Mouse (Mus musculus) lung, embryonic 14.5 days (tissue): ENCODE data around the gene Slc39a13. TPM values are rescaled to one million over a fixed set of nuclear protein-coding genes. Genes with fewer than 3 reads are reported as not detected.

Experiments
- ATAC-seq: fragments of 200-750 bp; cut with Nextera tagmentation; 2 replicates; pipeline ENCODE4 v1.8.0; 2017; ENCODE audit warnings: mild to moderate bottlenecking, moderate TSS enrichment, moderate library complexity; ENCODE audit not compliant: insufficient read depth
- DNase-seq: peaks from one replicate; pipeline ENCODE4 v3.0.0-alpha.2; 2015
- H3K27ac ChIP-seq: fragments of 300-500 bp; sonication (generic); 2 replicates; pipeline ENCODE4 v1.5.1; 2014; ENCODE audit warnings: low read depth, mild to moderate bottlenecking, moderate library complexity
- H3K27me3 ChIP-seq: fragments of 300-500 bp; sonication (generic); 2 replicates; pipeline ENCODE4 v1.6.1; 2014; ENCODE audit warnings: low read length, control low read depth; ENCODE audit not compliant: insufficient read depth
- H3K36me3 ChIP-seq: fragments of 300-500 bp; sonication (generic); 2 replicates; pipeline ENCODE4 v1.6.1; 2014; ENCODE audit warnings: control low read depth; ENCODE audit not compliant: insufficient read depth
- H3K4me1 ChIP-seq: fragments of 300-500 bp; sonication (generic); 2 replicates; pipeline ENCODE4 v1.6.1; 2014; ENCODE audit warnings: antibody characterized with exemption, control low read depth; ENCODE audit not compliant: insufficient read depth
- H3K4me2 ChIP-seq: fragments of 300-500 bp; sonication (generic); 2 replicates; pipeline ENCODE4 v1.6.1; 2014; ENCODE audit warnings: mild to moderate bottlenecking
- H3K4me3 ChIP-seq: fragments of 300-500 bp; sonication (generic); 2 replicates; pipeline ENCODE4 v1.5.1; 2014; ENCODE audit warnings: low read depth, low read length
- H3K9ac ChIP-seq: fragments of 300-500 bp; sonication (generic); 2 replicates; pipeline ENCODE4 v1.6.1; 2014
- H3K9me3 ChIP-seq: fragments of 300-500 bp; sonication (generic); 2 replicates; pipeline ENCODE4 v1.6.1; 2016; ENCODE audit warnings: low read depth, low read length, control low read depth
- CTCF ChIP-seq: IDR thresholded peaks from 2 replicates; pipeline ENCODE4 v1.5.1; 2016; ENCODE audit warnings: antibody characterized with exemption, low read depth
- WGBS: fragments of 180-500 bp; shearing (Covaris S2); extraction: QIAGEN DNeasy Blood & Tissue Kit; methylation state at CpG from one replicate; pipeline ENCODE4 v1.1.7; 2014; 5-methylcytosine and 5-hydroxymethylcytosine counted together
- polyA plus RNA-seq: library from polyadenylated mRNA; unstranded; fragments of >200 nt; fragmentation: Nextera tagmentation; extraction: Ambion mirVana; gene quantifications from 2 replicates; pipeline ENCODE4 v1.2.1, GENCODE M21; 2014

Gene Slc39a13
- polyA plus RNA-seq, 1 experiment from 2014 or later: 33.3 TPM

DNA sequence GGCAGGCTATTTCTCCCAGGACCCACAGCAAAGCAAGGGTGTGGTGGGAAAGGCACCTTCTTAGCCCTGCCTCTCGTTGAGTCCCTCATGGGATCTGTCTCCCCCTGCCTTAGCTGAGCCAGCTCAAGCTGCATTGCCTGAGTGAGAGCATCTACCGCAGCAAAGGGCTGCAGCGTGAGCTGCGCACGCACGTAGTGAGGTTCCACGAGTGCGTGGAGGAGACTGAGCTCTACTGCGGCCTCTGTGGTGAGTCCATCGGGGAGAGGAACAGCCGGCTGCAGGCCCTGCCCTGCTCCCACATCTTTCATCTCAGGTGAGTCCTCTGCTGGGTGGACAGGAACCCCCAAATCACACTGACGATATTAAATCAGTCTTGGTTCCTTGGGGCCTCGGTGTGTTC is 25.5 kb downstream of the Slc39a13 start:
- no peak overlapping the region for H3K9ac ChIP-seq
- ATAC-seq (no peak), DNase-seq (no peak)
- no peak overlapping the region for H3K4me3 ChIP-seq
- H3K27me3 ChIP-seq: no peaks in the 10 kb centered on the region
- H3K36me3 ChIP-seq: no peaks in the 10 kb centered on the region
- no peak for TF ChIP-seq CTCF
- H3K4me2 ChIP-seq: no peak overlapping the region
- no peaks in the 10 kb centered on the region for H3K4me1 ChIP-seq
- WGBS: 73% methylated on average over 13 of the region's 13 CpGs
- H3K9me3 ChIP-seq: no peaks in the 10 kb centered on the region
- no peak overlapping the region for H3K27ac ChIP-seq

DNA sequence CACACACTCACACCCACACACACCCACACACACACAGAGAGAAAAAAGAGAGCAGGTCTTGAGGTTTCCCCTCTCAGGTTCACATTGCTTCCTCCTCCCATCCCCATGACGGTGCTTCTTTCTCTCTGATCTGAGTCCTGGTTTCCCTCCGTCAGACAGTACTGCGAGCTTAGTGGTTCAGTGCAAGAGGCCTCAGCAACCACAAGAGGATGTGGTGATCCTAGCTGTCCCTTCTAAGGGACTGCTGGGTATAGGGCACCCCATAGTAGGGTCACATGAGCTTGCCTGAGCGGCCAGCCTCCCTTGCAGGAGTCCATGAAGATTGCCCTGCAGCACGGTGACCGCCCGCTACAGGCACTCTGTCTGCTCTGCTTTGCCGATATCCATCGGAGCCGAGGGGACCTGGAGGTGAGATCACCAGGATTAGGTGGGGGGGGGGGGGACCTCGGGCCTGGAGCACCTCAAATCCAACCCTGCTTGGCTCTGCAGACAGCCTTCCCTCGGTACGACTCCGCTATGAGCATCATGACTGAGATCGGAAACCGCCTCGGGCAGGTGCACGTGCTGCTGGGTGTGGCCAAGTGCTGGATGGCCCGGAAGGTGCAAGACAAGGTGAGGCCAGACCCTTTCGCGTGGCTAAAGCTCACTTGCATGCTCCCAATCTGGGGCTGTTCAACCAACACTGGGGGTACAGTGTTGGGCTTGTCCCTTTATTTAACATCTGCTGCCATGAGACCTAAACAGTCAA is 27.4 kb downstream of the Slc39a13 start:
- H3K27me3 ChIP-seq: no peaks in the 10 kb centered on the region
- ATAC-seq (no peak), DNase-seq (no peak)
- H3K4me3 ChIP-seq: no peak overlapping the region
- no peaks in the 10 kb centered on the region for H3K36me3 ChIP-seq
- H3K4me2 ChIP-seq: no peak overlapping the region
- H3K4me1 ChIP-seq: no peaks in the 10 kb centered on the region
- TF ChIP-seq CTCF: no peak
- H3K9me3 ChIP-seq: no peaks in the 10 kb centered on the region
- WGBS: 65% methylated on average over 21 of the region's 21 CpGs
- H3K9ac ChIP-seq: no peak overlapping the region
- no peak overlapping the region for H3K27ac ChIP-seq

DNA sequence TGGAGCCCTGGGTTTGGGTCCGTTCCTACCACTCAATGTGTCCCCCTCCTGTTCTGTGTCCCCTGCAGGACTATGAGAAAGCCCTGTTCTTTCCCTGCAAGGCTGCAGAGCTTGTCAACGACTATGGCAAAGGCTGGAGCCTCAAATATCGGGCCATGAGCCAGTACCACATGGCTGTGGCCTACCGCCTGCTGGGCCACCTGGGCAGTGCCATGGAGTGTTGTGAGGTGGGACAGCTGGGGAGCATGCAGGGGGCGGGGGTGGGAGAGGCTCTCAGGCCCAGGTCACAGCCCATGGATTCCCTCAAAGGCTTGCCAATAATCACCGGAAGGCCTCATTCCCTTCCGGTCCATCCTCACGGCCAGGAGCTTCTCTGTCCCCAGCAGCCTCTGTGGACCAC is 28.4 kb downstream of the Slc39a13 start:
- H3K27me3 ChIP-seq: no peaks in the 10 kb centered on the region
- H3K4me1 ChIP-seq: no peaks in the 10 kb centered on the region
- no peaks in the 10 kb centered on the region for H3K36me3 ChIP-seq
- no peak overlapping the region for H3K27ac ChIP-seq
- 67% methylated on average over 8 of the region's 8 CpGs for WGBS
- ATAC-seq: no peak
- no peak overlapping the region for H3K9ac ChIP-seq
- H3K9me3 ChIP-seq: no peaks in the 10 kb centered on the region
- H3K4me2 ChIP-seq: no peak overlapping the region
- no peak for TF ChIP-seq CTCF
- no peak for DNase-seq
- H3K4me3 ChIP-seq: no peak overlapping the region

DNA sequence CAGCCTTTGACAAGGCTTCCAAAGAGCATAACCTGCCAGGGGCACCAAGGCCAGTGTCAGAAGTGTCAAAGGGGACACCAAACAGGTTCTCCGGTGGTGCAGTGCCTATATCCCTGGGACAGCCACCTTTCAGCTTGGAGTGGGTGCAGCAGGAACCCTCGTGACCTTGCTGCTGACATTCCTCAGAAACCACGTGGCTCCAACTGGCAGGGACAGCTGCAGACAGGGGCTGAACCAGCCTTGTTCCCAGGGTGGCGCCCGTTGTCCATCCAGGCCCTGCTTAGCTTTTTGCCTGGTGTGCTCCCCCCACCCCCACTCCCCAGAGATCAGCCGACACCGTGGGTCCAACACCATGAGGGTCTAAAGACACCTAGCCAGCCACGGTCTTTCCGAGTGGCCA is 34.8 kb downstream of the Slc39a13 start, which contains the start of gene Rapsn:
TSS of gene Rapsn (plus strand) at position 236 of the 400 bp plus-strand sequence.
- WGBS: 38% methylated on average over 9 of the region's 9 CpGs
- peak; percentile 63; the same call in 1 of the 2 replicates for ATAC-seq

DNA sequence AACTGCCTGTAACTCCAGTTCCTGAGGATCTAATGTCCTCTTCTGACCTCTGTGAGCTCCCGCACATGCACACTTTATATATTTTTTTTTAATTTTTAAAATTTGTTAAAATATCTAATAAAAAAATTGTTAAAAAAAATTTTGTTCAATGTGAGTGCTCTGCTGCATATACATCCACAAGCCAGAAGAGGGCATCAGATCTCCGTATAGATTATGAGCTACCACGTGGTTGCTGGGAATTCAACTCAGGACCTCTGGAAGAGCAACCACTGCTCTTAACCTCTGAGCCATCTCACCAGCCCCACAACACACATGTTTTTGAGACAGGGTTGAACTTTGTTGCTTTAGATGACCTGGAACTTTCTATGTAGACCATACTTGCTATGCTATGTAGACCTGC is 37.2 kb downstream of the Slc39a13 start:
- WGBS: 19% methylated on average over 3 of the region's 3 CpGs
- Histone ChIP-seq H3K9me3 (no peaks in the 10 kb centered on the region), H3K27ac (no peak overlapping the region), H3K4me1 (no peaks in the 10 kb centered on the region), H3K4me2 (no peak overlapping the region), H3K36me3 (no peaks in the 10 kb centered on the region), H3K27me3 (no peaks in the 10 kb centered on the region), H3K9ac (no peak overlapping the region), H3K4me3 (no peak overlapping the region)
- peak; percentile 34; the same call in 1 of the 2 replicates for TF ChIP-seq CTCF
- ATAC-seq: no peak
- DNase-seq: peak; percentile 51

More for the DNA sequence above, 34.8 kb downstream of the Slc39a13 start, which contains the start of gene Rapsn:
- Histone ChIP-seq H3K4me1 (no peaks in the 10 kb centered on the region), H3K9me3 (no peaks in the 10 kb centered on the region), H3K36me3 (no peaks in the 10 kb centered on the region), H3K27me3 (no peaks in the 10 kb centered on the region), H3K27ac (no peak within 1 kb of the TSS), H3K4me3 (no peak within 1 kb of the TSS), H3K9ac (no peak within 1 kb of the TSS), H3K4me2 (no peak within 1 kb of the TSS)
- peak; percentile 20 for DNase-seq
- TF ChIP-seq CTCF: no peak

DNA sequence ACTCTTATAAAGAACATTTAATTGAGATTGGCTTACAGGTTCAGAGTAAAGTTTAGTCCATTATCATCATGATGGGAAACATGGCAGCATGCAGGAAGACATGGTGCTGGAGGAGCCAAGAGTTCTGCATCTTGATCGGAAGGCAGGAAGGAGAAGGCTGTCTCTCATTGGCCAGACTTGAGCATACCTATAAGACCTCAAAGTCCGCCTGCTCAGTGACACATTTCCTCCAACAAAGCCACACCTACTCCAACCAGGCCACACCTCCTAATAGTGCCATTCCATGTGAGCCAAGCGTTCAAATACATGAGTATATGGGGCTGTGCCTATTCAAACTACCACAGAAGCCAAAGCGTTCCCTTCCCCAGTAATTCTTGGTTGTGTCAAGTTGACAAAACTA is 39.0 kb downstream of the Slc39a13 start:
- 79% methylated on average over 4 of the region's 4 CpGs for WGBS
- ATAC-seq: no peak
- Histone ChIP-seq H3K36me3 (no peaks in the 10 kb centered on the region), H3K4me3 (no peak overlapping the region), H3K27me3 (no peaks in the 10 kb centered on the region), H3K27ac (no peak overlapping the region), H3K4me2 (no peak overlapping the region), H3K9ac (no peak overlapping the region), H3K9me3 (no peaks in the 10 kb centered on the region), H3K4me1 (no peaks in the 10 kb centered on the region)
- no peak for DNase-seq
- TF ChIP-seq CTCF: no peak

DNA sequence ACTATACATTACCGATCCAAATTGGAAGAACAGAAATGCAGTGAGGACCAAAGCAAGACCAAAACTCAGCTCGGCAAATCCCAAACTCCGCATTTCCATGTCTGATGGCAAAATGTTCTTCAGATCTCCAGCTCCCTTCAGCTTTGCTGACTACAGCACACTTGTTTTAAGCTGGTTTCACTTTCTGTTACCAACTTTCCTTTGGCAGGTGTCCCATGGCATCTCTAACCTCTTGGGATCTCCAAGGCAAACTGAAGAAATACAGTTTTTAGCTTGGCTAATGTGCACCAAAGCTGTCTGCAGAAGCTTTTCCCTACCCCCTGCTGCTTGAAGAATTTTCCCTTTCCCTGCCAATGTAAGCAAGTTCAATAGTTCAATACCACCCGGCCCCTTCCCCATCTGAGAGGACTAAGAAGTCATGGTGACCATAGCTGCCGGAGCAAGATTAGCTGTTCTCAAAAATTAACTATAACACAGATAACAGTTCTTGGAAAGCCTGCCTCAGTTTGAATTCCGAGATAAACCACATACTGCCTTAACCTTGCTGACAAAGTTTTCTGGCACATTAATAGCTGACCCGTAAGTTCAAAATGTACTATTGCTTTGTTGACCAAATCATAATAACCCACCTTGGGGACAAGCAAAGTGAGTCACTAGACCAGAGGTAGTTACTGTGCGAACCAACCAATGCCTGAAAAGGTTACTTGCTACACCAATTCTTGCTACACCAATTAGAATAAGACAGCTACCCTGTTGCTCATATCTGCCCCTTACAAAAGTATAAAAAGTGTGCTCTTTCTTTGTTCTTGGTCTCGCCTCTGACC is 42.6 kb downstream of the Slc39a13 start:
- no peak overlapping the region for H3K4me2 ChIP-seq
- H3K4me3 ChIP-seq: no peak overlapping the region; the same call in 1 of the 2 replicates
- no peak overlapping the region for H3K9ac ChIP-seq
- no peak overlapping the region for H3K27ac ChIP-seq
- WGBS: 81% methylated on average over 9 of the region's 9 CpGs
- DNase-seq: no peak
- H3K27me3 ChIP-seq: no peaks in the 10 kb centered on the region
- no peaks in the 10 kb centered on the region for H3K4me1 ChIP-seq
- no peaks in the 10 kb centered on the region for H3K36me3 ChIP-seq
- ATAC-seq: no peak
- TF ChIP-seq CTCF: no peak
- H3K9me3 ChIP-seq: no peaks in the 10 kb centered on the region
